Mouse (Mus musculus): ENCODE measurements around the gene Gng12.

DNA sequence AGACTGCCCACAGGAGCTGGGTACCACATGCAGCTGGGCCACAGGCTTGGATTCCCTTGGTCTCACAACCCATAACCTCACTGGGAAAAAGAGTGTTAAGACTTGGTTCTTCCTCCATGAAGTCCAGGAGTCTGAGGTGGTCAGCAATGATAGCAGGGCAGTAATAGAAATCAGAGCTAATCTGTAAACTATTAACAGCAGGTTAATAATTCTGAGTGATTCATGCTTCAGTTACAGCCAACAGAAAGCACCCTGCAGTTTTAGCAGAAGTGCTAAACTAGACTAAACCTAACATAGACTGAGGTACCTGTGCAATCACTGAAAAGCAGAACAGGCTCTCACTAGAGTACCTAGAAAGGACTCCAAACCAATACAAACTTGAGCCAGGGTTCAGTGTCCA, 103.6 kb downstream of the Gng12 start:
- no peak for TF ChIP-seq CEBPB (IDR thresholded peaks at IDR 0.05; ENCODE audit: low read depth)
- no peak for TF ChIP-seq CTCF (IDR thresholded peaks at IDR 0.05; ENCODE audit: control insufficient read depth, insufficient read depth, insufficient read length)
- TF ChIP-seq USF1 (IDR thresholded peaks at IDR 0.05; ENCODE audit: low read depth) = no peak
- no peak for TF ChIP-seq MYOG (IDR thresholded peaks at IDR 0.05; ENCODE audit: control insufficient read depth, extremely low read depth, insufficient read length)
- no peak for TF ChIP-seq MYOD1 (IDR thresholded peaks at IDR 0.05; ENCODE audit: control insufficient read depth, insufficient read length, low read depth)
- no peak for TF ChIP-seq FOSL1 (IDR thresholded peaks at IDR 0.05; ENCODE audit: insufficient read depth, low read length, poor library complexity, severe bottlenecking)
- TF ChIP-seq MAX (IDR thresholded peaks at IDR 0.05) = no peak

All from C2C12 (cell line).